Mouse (Mus musculus): ENCODE results near the gene Dr1. TPM values are rescaled to one million over a fixed set of nuclear protein-coding genes. Genes with fewer than 3 reads are reported as not detected.
A peak's percentile ranks its signal among the peaks of the same experiment; 100 is the strongest.

Gene Dr1
- polyA plus RNA-seq (2015; fragmentation: Nextera tagmentation; extraction: Ambion mirVana): 27.7 and 32.5 TPM in 2 replicates

DNA sequence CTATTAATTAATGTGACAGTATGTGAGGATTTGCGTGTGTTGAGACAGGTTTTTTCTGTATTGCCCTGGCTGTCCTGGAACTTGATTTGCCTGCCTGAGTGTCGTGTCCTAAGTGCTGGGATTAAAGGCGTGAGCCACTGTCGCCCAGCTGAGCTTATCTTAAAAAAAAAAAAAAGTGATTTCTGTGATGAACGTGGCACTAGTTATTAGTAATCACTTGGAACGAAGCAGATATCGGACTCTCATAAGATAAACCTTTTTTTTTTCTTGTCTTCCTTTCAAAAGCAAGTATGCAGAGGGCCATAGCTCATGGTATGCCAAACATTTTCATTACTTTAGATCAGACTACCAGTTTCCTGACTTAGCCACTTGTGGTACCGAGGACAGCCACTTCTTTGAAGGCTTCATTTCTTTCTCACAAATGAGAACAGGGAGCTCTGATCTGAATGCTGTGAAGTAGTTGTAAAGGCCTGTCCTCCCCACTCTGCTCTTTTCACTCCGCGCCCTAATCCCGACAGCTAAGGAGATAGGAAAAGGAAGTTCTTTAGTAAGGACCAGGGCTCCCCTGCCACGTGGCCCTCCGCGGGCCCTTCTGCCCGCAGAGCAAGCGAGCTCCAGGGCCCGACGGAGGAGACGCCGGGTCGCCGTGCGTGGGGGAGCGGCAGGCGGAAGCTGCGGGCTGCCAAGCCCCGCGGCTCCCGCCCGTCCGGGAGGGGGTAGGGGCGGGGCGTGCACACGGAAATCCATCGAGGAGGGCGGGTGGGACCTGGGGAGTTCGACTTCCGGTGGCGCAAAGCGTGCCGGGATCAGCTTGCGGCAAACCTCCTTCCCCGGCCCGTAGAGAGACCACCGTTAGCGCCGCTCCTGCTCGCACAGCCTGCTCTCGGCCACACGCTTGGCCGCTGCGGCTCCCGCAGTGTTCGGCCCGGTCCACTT, at the start of gene Dr1:
Dr1 (plus strand) TSS at position 771 of the 936 bp plus-strand sequence.
- TF ChIP-seq CTCF (IDR thresholded peaks at IDR 0.05): no peak
- no peak for TF ChIP-seq EP300 (IDR thresholded peaks at IDR 0.05)
- peak; percentile 97 for DNase-seq (ENCODE audit: low spot score)
- peak; percentile 98 for ATAC-seq
- Histone ChIP-seq H3K4me2 (replicated peaks; ENCODE audit: low read depth, low read length) (peak within 1 kb of the TSS; percentile 84), H3K36me3 (ENCODE audit: insufficient read depth, low read length) (no peaks in the 10 kb centered on the region), H3K4me3 (ENCODE audit: low read depth, low read length) (peak within 1 kb of the TSS; percentile 90), H3K9ac (replicated peaks; ENCODE audit: low read depth) (peak within 1 kb of the TSS; percentile 86), H3K9me3 (ENCODE audit: low read length) (no peaks in the 10 kb centered on the region), H3K27ac (ENCODE audit: low read length) (peak within 1 kb of the TSS; percentile 90), H3K4me1 (ENCODE audit: insufficient read depth, low read depth, low read length) (no peaks in the 10 kb centered on the region), H3K27me3 (replicated peaks; ENCODE audit: insufficient read depth, low read length) (no peaks in the 10 kb centered on the region)
- 3% methylated on average over 34 of the region's 55 CpGs for WGBS

DNA sequence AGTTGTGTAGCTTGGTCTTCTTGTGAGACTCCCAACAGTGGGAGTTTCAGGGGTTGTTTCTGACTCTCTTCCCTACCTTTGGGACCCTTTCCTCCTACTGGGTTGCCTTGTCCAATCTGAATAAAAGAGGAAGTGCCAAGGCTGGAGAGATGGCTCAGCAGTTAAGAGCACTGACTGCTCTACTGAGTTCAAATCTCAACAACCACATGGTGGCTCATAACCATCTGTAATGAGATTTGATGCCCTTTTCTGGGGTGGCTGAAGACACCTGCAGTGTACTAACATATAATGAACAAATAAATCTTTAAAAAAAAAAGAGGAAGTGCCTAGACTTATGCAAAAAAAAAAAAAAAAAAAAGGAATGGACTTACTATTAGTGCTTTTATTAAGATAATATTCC, 44.6 kb upstream of the Dr1 start:
- no peak for DNase-seq (ENCODE audit: low spot score)
- H3K36me3 ChIP-seq (ENCODE audit: insufficient read depth, low read length): no peaks in the 10 kb centered on the region
- no peak overlapping the region for H3K27ac ChIP-seq (ENCODE audit: low read length)
- no peak overlapping the region for H3K4me3 ChIP-seq (ENCODE audit: low read depth, low read length)
- TF ChIP-seq CTCF (IDR thresholded peaks at IDR 0.05) (no peak), EP300 (IDR thresholded peaks at IDR 0.05) (no peak)
- ATAC-seq: no peak
- H3K4me1 ChIP-seq (ENCODE audit: insufficient read depth, low read depth, low read length): no peaks in the 10 kb centered on the region
- H3K9ac ChIP-seq (replicated peaks; ENCODE audit: low read depth): no peak overlapping the region
- H3K9me3 ChIP-seq (ENCODE audit: low read length): no peaks in the 10 kb centered on the region
- H3K27me3 ChIP-seq (replicated peaks; ENCODE audit: insufficient read depth, low read length): no peaks in the 10 kb centered on the region
- H3K4me2 ChIP-seq (replicated peaks; ENCODE audit: low read depth, low read length): no peak overlapping the region

GRCm38 (mm10) chr5:108226159-108226558, 42.5 kb upstream of the Dr1 start:
- Histone ChIP-seq H3K4me2 (replicated peaks; ENCODE audit: low read depth, low read length) (no peak overlapping the region), H3K27me3 (replicated peaks; ENCODE audit: insufficient read depth, low read length) (no peaks in the 10 kb centered on the region), H3K4me3 (ENCODE audit: low read depth, low read length) (no peak overlapping the region), H3K9me3 (ENCODE audit: low read length) (no peaks in the 10 kb centered on the region), H3K27ac (ENCODE audit: low read length) (no peak overlapping the region), H3K9ac (replicated peaks; ENCODE audit: low read depth) (no peak overlapping the region), H3K4me1 (ENCODE audit: insufficient read depth, low read depth, low read length) (no peaks in the 10 kb centered on the region), H3K36me3 (ENCODE audit: insufficient read depth, low read length) (no peaks in the 10 kb centered on the region)
- ATAC-seq (no peak), DNase-seq (ENCODE audit: low spot score) (no peak)
- TF ChIP-seq CTCF (IDR thresholded peaks at IDR 0.05): no peak
- TF ChIP-seq EP300 (IDR thresholded peaks at IDR 0.05): no peak

GRCm38 (mm10) chr5:108246314-108246765, 22.4 kb upstream of the Dr1 start:
- H3K9me3 ChIP-seq (ENCODE audit: low read length): no peaks in the 10 kb centered on the region
- no peak overlapping the region for H3K4me3 ChIP-seq (ENCODE audit: low read depth, low read length)
- H3K9ac ChIP-seq (replicated peaks; ENCODE audit: low read depth): no peak overlapping the region
- DNase-seq (ENCODE audit: low spot score) (peak; percentile 84), ATAC-seq (peak; percentile 26)
- H3K4me2 ChIP-seq (replicated peaks; ENCODE audit: low read depth, low read length): no peak overlapping the region
- no peak for TF ChIP-seq CTCF (IDR thresholded peaks at IDR 0.05)
- TF ChIP-seq EP300 (IDR thresholded peaks at IDR 0.05): peak; percentile 47; the same call in 1 of the 2 replicates
- H3K36me3 ChIP-seq (ENCODE audit: insufficient read depth, low read length): no peaks in the 10 kb centered on the region
- no peaks in the 10 kb centered on the region for H3K27me3 ChIP-seq (replicated peaks; ENCODE audit: insufficient read depth, low read length)
- H3K4me1 ChIP-seq (ENCODE audit: insufficient read depth, low read depth, low read length): no peaks in the 10 kb centered on the region
- 45% methylated on average over 3 of the region's 3 CpGs for WGBS
- no peak overlapping the region for H3K27ac ChIP-seq (ENCODE audit: low read length)

GRCm38 (mm10) chr5:108250033-108250432, 18.7 kb upstream of the Dr1 start:
- no peak for DNase-seq (ENCODE audit: low spot score)
- no peak for TF ChIP-seq CTCF (IDR thresholded peaks at IDR 0.05)
- TF ChIP-seq EP300 (IDR thresholded peaks at IDR 0.05): no peak
- no peak overlapping the region for H3K4me3 ChIP-seq (ENCODE audit: low read depth, low read length)
- no peaks in the 10 kb centered on the region for H3K4me1 ChIP-seq (ENCODE audit: insufficient read depth, low read depth, low read length)
- 41% methylated on average over 2 of the region's 2 CpGs for WGBS
- H3K27me3 ChIP-seq (replicated peaks; ENCODE audit: insufficient read depth, low read length): no peaks in the 10 kb centered on the region
- no peak overlapping the region for H3K27ac ChIP-seq (ENCODE audit: low read length)
- ATAC-seq: no peak
- no peaks in the 10 kb centered on the region for H3K9me3 ChIP-seq (ENCODE audit: low read length)
- no peak overlapping the region for H3K9ac ChIP-seq (replicated peaks; ENCODE audit: low read depth)
- no peak overlapping the region for H3K4me2 ChIP-seq (replicated peaks; ENCODE audit: low read depth, low read length)
- no peaks in the 10 kb centered on the region for H3K36me3 ChIP-seq (ENCODE audit: insufficient read depth, low read length)

GRCm38 (mm10) chr5:108255259-108255658, 13.4 kb upstream of the Dr1 start:
- H3K36me3 ChIP-seq (ENCODE audit: insufficient read depth, low read length): no peaks in the 10 kb centered on the region
- no peak overlapping the region for H3K4me3 ChIP-seq (ENCODE audit: low read depth, low read length)
- no peak for DNase-seq (ENCODE audit: low spot score)
- no peak overlapping the region for H3K27ac ChIP-seq (ENCODE audit: low read length)
- no peak overlapping the region for H3K4me2 ChIP-seq (replicated peaks; ENCODE audit: low read depth, low read length)
- H3K9ac ChIP-seq (replicated peaks; ENCODE audit: low read depth): no peak overlapping the region
- no peaks in the 10 kb centered on the region for H3K27me3 ChIP-seq (replicated peaks; ENCODE audit: insufficient read depth, low read length)
- TF ChIP-seq EP300 (IDR thresholded peaks at IDR 0.05): no peak
- no peak for TF ChIP-seq CTCF (IDR thresholded peaks at IDR 0.05)
- H3K4me1 ChIP-seq (ENCODE audit: insufficient read depth, low read depth, low read length): no peaks in the 10 kb centered on the region
- WGBS: 74% methylated on average over 5 of the region's 5 CpGs
- H3K9me3 ChIP-seq (ENCODE audit: low read length): no peaks in the 10 kb centered on the region
- no peak for ATAC-seq

Measured in lung, postnatal 0 days (tissue).